Mouse (Mus musculus) olfactory bulb, adult 2 months (tissue): ENCODE data around the gene Cnpy1.

ENCODE experiments used
- CTCF ChIP-seq: fragments of 200-500 bp; IDR thresholded peaks from 2 replicates; pipeline ENCODE4 v1.5.1; 2012; ENCODE audit warnings: low read depth, mild to moderate bottlenecking, low read length, moderate library complexity; ENCODE audit not compliant: insufficient read depth
- POLR2A ChIP-seq: fragments of 200-500 bp; IDR thresholded peaks from 2 replicates; pipeline ENCODE4 v1.6.1; 2012; ENCODE audit warnings: mild to moderate bottlenecking, low read depth, low read length, moderate library complexity; ENCODE audit not compliant: insufficient read depth

DNA sequence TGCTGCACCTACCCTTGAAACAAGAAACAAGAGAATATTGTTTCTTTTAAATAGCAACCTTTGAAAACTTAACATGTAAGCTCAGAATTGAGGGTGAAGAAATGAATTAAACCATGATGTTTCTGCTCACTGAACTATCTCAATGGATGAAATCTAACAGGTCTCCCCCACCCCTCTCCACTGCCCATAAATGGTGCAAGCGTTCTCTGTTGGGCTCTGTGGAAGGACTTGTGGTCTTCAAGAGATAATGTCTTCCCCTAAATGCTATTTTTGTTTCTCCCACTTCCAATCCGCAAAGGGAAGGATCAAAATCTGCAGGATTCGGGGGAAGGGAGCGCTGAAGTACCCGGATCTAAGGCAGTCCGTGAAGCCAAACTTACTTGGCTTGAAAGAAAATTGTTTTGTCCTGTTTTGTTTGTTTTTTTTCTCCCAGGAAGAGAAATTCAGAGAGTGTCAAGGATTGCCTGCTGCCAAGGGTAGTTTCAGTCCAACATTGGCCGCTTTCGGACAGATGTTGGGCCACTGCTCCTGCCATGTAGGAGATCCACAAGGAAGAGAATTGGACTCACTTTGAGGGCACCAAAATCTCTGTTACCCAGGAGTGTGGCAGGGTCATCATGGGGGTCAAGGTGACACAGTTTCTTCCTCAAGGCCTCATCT, 73.2 kb downstream of the Cnpy1 start:
- TF ChIP-seq POLR2A (no peak), CTCF (no peak)
